Mouse (Mus musculus): ENCODE measurements around the gene 1700025B11Rik. TPM values are rescaled to one million over a fixed set of nuclear protein-coding genes. Genes with fewer than 3 reads are reported as not detected.
"Not testable (repeated sequence)": the region's sequence is repeated elsewhere in the genome, so short reads cannot be mapped to it uniquely, and the experiment has no call there.

Gene 1700025B11Rik
- polyA plus RNA-seq, 1 experiment from 2014 or later = not detected

GRCm38 (mm10) chr15:77563219-77563618 is 1.5 kb upstream of the 1700025B11Rik start:
- ATAC-seq (replicated peaks; ENCODE audit: insufficient number of reproducible peaks, insufficient read depth, low FRiP score, low read depth) = no peak
- Histone ChIP-seq H3K9ac (no peak overlapping the region), H3K27me3 (no peaks in the 10 kb centered on the region)

GRCm38 (mm10) chr15:77539221-77539620 is 22.5 kb downstream of the 1700025B11Rik start:
- not testable (repeated sequence) for H3K27me3 ChIP-seq; ATAC-seq (replicated peaks; ENCODE audit: insufficient number of reproducible peaks, insufficient read depth, low FRiP score, low read depth); H3K36me3 ChIP-seq; H3K4me3 ChIP-seq; H3K9me3 ChIP-seq (replicated peaks); H3K27ac ChIP-seq; H3K9ac ChIP-seq; H3K4me1 ChIP-seq (replicated peaks); H3K4me2 ChIP-seq
- WGBS = 12% methylated on average over 1 of the region's 1 CpGs

More at GRCm38 (mm10) chr15:77563219-77563618, 1.5 kb upstream of the 1700025B11Rik start:
- no peaks in the 10 kb centered on the region for H3K36me3 ChIP-seq
- H3K4me2 ChIP-seq = no peak overlapping the region
- no peaks in the 10 kb centered on the region for H3K9me3 ChIP-seq (replicated peaks)
- no peak overlapping the region for H3K27ac ChIP-seq
- H3K4me3 ChIP-seq = no peak overlapping the region
- H3K4me1 ChIP-seq (replicated peaks) = no peaks in the 10 kb centered on the region

- Histone ChIP-seq H3K9ac (no peak within 1 kb of the TSS), H3K27ac (no peak within 1 kb of the TSS), H3K4me3 (no peak within 1 kb of the TSS), H3K36me3 (no peaks in the 10 kb centered on the region), H3K4me2 (no peak within 1 kb of the TSS), H3K9me3 (replicated peaks) (no peaks in the 10 kb centered on the region), H3K4me1 (replicated peaks) (no peaks in the 10 kb centered on the region), H3K27me3 (no peaks in the 10 kb centered on the region)
- no peak for ATAC-seq (replicated peaks; ENCODE audit: insufficient number of reproducible peaks, insufficient read depth, low FRiP score, low read depth)
Observed at GRCm38 (mm10) chr15:77533216-77533615, 28.5 kb downstream of the 1700025B11Rik start, which contains the start of gene Apol7c. Gene Apol7c (minus strand): TSS chr15:77533316.

- H3K4me1 ChIP-seq (replicated peaks); H3K36me3 ChIP-seq; H3K27me3 ChIP-seq; H3K4me3 ChIP-seq; H3K27ac ChIP-seq; H3K4me2 ChIP-seq; H3K9me3 ChIP-seq (replicated peaks); H3K9ac ChIP-seq: not testable (repeated sequence)
- ATAC-seq (replicated peaks; ENCODE audit: insufficient number of reproducible peaks, insufficient read depth, low FRiP score, low read depth) = 0 out of 2 replicates have a peak, but pooled peaks have one; percentile 27
- WGBS = 7% methylated on average over 6 of the region's 6 CpGs
Observed at GRCm38 (mm10) chr15:77523186-77523843, 38.4 kb downstream of the 1700025B11Rik start.

GRCm38 (mm10) chr15:77520596-77520995 is 41.1 kb downstream of the 1700025B11Rik start:
- WGBS = 62% methylated on average over 4 of the region's 4 CpGs
- not testable (repeated sequence) for H3K9ac ChIP-seq; H3K36me3 ChIP-seq; H3K27ac ChIP-seq; H3K27me3 ChIP-seq; ATAC-seq (replicated peaks; ENCODE audit: insufficient number of reproducible peaks, insufficient read depth, low FRiP score, low read depth); H3K4me3 ChIP-seq; H3K4me1 ChIP-seq (replicated peaks); H3K9me3 ChIP-seq (replicated peaks); H3K4me2 ChIP-seq

Other genes starting within 250 kb of the 1700025B11Rik start
- gene Apol7a, start 162.8 kb downstream of the 1700025B11Rik start, polyA plus RNA-seq (2015; fragmentation: Nextera tagmentation; extraction: Ambion mirVana) = 0.14 and 0.15 TPM in 2 replicates
- 0.53 and 0.79 TPM in 2 replicates for gene Apol9a, start 150.8 kb downstream of the 1700025B11Rik start, polyA plus RNA-seq (2015; fragmentation: Nextera tagmentation; extraction: Ambion mirVana)
- gene Apol7b, start 114.4 kb downstream of the 1700025B11Rik start, polyA plus RNA-seq (2015; fragmentation: Nextera tagmentation; extraction: Ambion mirVana) = 0.30 TPM in 1 of 2 replicates, not detected in the other
- gene Apol10a, start 84.8 kb downstream of the 1700025B11Rik start, polyA plus RNA-seq (2015; fragmentation: Nextera tagmentation; extraction: Ambion mirVana) = not detected in 2 replicates
- not detected in 2 replicates for gene Apol11a, start 53.6 kb downstream of the 1700025B11Rik start, polyA plus RNA-seq (2015; fragmentation: Nextera tagmentation; extraction: Ambion mirVana)
- 0.15 TPM in 1 of 2 replicates, not detected in the other for gene Apol7c, start 28.6 kb downstream of the 1700025B11Rik start, polyA plus RNA-seq (2015; fragmentation: Nextera tagmentation; extraction: Ambion mirVana)
- gene Apol10b, start 34.2 kb upstream of the 1700025B11Rik start, polyA plus RNA-seq (2015; fragmentation: Nextera tagmentation; extraction: Ambion mirVana) = 0.06 and 0.08 TPM in 2 replicates
- not detected in 2 replicates for gene Gm36245, start 37.4 kb upstream of the 1700025B11Rik start, polyA plus RNA-seq (2015; fragmentation: Nextera tagmentation; extraction: Ambion mirVana)
- 0.40 and 0.66 TPM in 2 replicates for gene Apol11b, start 81.4 kb upstream of the 1700025B11Rik start, polyA plus RNA-seq (2015; fragmentation: Nextera tagmentation; extraction: Ambion mirVana)
- 0.05 and 0.14 TPM in 2 replicates for gene Apol7e, start 137.0 kb upstream of the 1700025B11Rik start, polyA plus RNA-seq (2015; fragmentation: Nextera tagmentation; extraction: Ambion mirVana)
- gene Apol9b, start 167.1 kb upstream of the 1700025B11Rik start, polyA plus RNA-seq (2015; fragmentation: Nextera tagmentation; extraction: Ambion mirVana) = 0.13 and 0.26 TPM in 2 replicates
- gene Apol8, start 195.1 kb upstream of the 1700025B11Rik start, polyA plus RNA-seq (2015; fragmentation: Nextera tagmentation; extraction: Ambion mirVana) = 0.24 TPM in 1 of 2 replicates, not detected in the other